Mouse (Mus musculus) cortical plate, adult 2 months (tissue): ENCODE measurements at regions not wholly inside any gene's neighbourhood (a gene's known extent, or its start where the extent isn't known, plus 50 kb on each side); places are given as distances from the start of the nearest gene placed in this dataset.

Experiments used
- CTCF ChIP-seq: fragments of 200-500 bp; IDR thresholded peaks from 2 replicates; pipeline ENCODE4 v1.5.1; 2011; ENCODE audit warnings: mild to moderate bottlenecking, control low read depth, low read length; ENCODE audit not compliant: insufficient read depth; ENCODE audit errors: extremely low read depth
- POLR2A ChIP-seq: fragments of 200-500 bp; IDR thresholded peaks from 2 replicates; pipeline ENCODE4 v1.6.1; 2011; ENCODE audit warnings: mild to moderate bottlenecking, low read length, control low read depth; ENCODE audit not compliant: insufficient read depth; ENCODE audit errors: extremely low read depth

DNA sequence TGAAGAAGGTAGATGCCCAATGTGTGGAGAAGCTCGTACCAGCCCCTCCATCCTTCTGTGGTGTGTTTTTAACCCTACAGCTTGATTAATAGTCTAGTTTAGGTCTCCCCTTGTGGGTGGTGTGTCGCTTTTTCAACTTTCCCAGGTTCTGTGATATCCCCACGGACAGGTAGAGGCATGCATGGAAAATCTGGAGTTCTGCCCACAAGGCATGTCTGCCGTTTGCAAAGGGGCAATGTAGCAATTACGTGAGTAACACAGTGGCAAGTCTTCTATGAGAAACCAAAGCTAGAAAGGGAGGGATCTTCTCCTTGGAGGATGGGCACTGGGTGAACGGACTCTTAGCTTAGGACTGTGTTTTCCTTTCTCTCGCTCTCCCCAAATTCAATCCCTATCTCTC lies 153.2 kb upstream of the Frmd6 start:
- TF ChIP-seq CTCF, result no peak
- TF ChIP-seq POLR2A, result no peak
